Mouse (Mus musculus) heart, postnatal 25 days (tissue): Measurements from ENCODE around the gene Slc25a22. TPM values are rescaled to one million over a fixed set of nuclear protein-coding genes. Genes with fewer than 3 reads are reported as not detected.
"Not testable (repeated sequence)": the region's sequence is repeated elsewhere in the genome, so short reads cannot be mapped to it uniquely, and the experiment has no call there.

ENCODE experiments used
- DNase-seq: peaks from one replicate; pipeline ENCODE4 v3.0.0; 2022; ENCODE audit warnings: low spot score
- intact Hi-C: fragments of 180-260 bp; cut with DNase I; formaldehyde crosslinking; loops from one replicate; pipeline ENCODE4 v1.15.1; 2025
- total RNA-seq, 2 experiments: library from RNA; stranded (reverse); gene quantifications; 2 replicates each; pipeline ENCODE4 v1.2.3; 2021

The Slc25a22 gene
- total RNA-seq, 2 experiments from 2014 or later: 58.8 to 72.6 TPM

GRCm38 (mm10) chr7:141460391-141461113 is 22.9 kb upstream of the Slc25a22 start, which contains the start of gene Cracr2b:
Gene Cracr2b (plus strand): TSS chr7:141461094.
- DNase-seq: no peak
- intact Hi-C loops: no loop called here

DNA sequence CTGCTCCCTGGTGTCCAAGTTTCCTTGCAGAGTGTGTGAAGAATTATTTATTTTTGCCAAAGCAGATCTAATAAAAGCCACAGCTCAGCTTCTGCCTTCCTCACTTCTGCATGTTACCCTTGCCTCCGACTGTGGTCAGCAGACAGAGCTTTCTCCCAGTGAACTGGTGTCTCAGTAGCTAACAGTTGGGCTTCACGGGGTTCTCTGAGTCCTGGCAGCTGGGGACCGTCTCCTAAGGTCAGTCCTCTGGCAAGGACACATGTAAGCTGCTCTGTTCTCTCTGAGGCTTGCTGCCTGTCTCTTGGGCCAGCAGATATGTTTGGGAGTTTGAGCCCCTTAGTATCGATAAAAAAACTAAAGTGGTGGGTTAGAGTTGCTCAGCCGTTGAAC is 22.3 kb upstream of the Slc25a22 start:
- intact Hi-C loops: no loop called here
- DNase-seq: no peak

GRCm38 (mm10) chr7:141459301-141459711 is 21.6 kb upstream of the Slc25a22 start:
- DNase-seq: no peak
- intact Hi-C loops: loop anchor here (5.0 kb wide), 1 partner anchor 47 kb away; the partner anchor contains the start of gene Gatd1

DNA sequence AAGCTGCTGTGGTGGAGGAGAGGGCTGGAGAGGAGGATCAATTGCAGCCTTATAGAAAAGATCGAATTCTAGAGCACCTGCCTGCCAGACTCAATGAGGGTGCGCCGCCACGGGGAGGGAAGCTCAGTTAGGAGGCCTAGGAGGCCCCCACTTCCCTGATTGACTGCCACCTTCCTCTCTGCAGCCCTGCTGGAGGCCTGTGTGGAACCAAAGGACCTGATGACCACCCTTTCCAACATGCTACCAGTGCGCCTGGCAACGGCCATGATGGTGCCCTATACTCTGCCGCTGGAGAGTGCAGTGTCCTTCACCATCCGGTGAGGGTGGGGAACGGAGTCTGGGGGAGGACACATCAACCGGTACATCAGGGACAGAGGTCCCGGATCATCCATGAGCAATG is 21.0 kb upstream of the Slc25a22 start:
- DNase-seq: no peak
- intact Hi-C loops: loop anchor here (5.0 kb wide), 1 partner anchor 46 kb away; the partner anchor contains the start of gene Gatd1

DNA sequence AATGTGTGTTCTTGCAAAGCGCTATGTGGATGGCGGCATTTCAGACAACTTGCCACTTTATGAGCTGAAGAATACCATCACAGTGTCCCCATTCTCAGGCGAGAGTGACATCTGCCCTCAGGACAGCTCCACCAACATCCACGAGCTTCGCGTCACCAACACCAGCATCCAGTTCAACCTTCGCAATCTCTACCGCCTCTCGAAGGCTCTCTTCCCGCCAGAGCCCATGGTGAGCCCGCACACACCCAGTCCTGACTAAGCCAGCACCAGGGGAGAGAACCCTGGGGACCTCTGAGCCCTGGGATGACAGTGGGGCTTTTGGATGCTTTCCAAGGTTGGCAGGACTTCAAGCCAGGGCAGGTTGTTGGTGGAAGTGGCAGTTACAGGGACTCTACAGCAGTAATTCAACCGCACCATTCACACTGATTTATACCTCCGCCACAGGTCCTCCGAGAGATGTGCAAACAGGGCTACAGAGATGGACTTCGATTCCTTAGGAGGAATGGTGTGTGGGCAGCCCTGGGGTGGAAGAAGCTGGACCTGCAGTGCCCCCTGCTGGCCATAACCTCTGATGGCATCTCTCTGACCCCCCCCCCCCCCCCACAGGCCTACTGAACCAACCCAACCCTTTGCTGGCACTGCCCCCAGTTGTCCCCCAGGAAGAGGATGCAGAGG is 20.4 kb upstream of the Slc25a22 start:
- intact Hi-C loops: loop anchor here (5.0 kb wide), 1 partner anchor 46 kb away; the partner anchor contains the start of gene Gatd1
- DNase-seq: no peak

- DNase-seq: no peak
- intact Hi-C loops: loop anchor here (5.0 kb wide), 1 partner anchor 45 kb away; the partner anchor contains the start of gene Gatd1
Measured at GRCm38 (mm10) chr7:141457236-141457635, 19.5 kb upstream of the Slc25a22 start.

- intact Hi-C loops: loop anchor here (5.0 kb wide), 1 partner anchor 44 kb away; the partner anchor contains the start of gene Gatd1
- DNase-seq: no peak
Measured at GRCm38 (mm10) chr7:141456739-141457138, 19.0 kb upstream of the Slc25a22 start.

GRCm38 (mm10) chr7:141455610-141456314 is 18.1 kb upstream of the Slc25a22 start:
- intact Hi-C loops: loop anchor here (5.0 kb wide), 1 partner anchor 43 kb away; the partner anchor contains the start of gene Gatd1

GRCm38 (mm10) chr7:141454967-141455551 is 17.4 kb upstream of the Slc25a22 start, which contains the start of gene Pnpla2:
Gene Pnpla2 (plus strand): TSS chr7:141455198.
- intact Hi-C loops: loop anchor here (5.0 kb wide), 1 partner anchor 43 kb away; the partner anchor contains the start of gene Gatd1
- DNase-seq: peak; percentile 89

More at GRCm38 (mm10) chr7:141455610-141456314, 18.1 kb upstream of the Slc25a22 start:
- DNase-seq: peak; percentile 74

DNA sequence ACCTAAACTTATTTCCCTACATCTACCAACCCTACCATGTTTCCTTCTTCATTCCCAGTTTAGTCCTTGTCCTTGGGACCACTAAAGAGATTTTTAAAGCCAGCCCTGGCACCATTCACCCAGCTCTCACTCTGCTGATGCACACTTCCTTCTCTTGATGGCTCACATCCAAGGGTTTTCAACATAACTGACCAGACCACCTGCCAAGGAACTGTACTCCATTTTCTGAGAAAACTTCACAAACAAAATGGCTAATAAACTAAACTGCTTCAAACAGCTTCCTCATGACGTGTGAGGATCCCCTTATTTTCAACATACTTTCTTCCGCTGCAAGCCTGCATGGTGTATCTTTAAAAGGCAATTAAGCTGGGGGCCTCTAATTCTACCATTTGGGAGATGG is 15.9 kb upstream of the Slc25a22 start:
- no peak for DNase-seq
- intact Hi-C loops: no loop called here

DNA sequence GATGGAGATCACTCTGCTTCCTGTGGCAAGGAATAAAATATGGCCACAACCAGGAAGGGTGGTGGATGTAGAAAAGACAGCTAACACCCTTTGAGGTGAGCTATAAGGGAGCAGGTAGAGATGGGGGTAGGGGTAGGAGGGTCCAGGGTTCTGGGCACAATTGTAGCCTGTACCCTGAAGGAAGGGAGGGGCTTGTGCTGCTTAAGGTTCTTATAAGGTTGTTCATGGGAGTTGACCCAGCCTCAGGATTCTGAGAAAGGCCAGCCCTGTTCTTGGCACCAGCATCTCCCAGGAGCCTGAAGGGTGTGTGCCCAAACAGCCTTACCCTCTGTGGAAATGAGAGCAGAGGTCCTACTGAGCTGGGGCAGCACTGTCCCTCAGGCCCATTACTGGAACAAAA is 14.2 kb upstream of the Slc25a22 start:
- DNase-seq: no peak
- intact Hi-C loops: no loop called here

GRCm38 (mm10) chr7:141447110-141447991 is 9.7 kb upstream of the Slc25a22 start, which contains the start of gene Rplp2:
Gene Rplp2 (plus strand): TSS chr7:141447370.
- DNase-seq: peak; percentile 91
- intact Hi-C loops: no loop called here

- DNase-seq, intact Hi-C loops: not testable (repeated sequence)
Measured at GRCm38 (mm10) chr7:141446374-141446773, 8.7 kb upstream of the Slc25a22 start.

DNA sequence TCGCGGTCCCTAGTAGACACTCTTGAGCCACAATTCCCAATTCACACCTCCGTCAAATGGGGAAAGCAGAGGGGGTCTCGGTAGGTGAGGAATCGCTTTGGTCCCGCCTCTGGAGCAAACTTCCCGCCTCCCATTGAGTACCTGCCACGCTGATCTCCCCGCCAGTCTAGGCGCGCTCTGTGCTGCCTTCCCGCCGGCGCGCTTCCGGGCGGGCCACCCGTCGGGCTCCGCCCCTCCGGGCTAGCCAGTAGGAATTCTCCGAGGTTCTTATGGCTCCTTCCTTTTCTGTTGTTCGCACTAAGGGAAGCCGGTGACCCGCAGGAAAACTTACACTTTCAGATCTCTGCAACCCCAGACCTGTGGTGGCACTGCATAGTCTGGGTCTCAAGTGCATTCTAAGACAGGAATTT is 6.1 kb upstream of the Slc25a22 start, which contains the start of gene Pidd1:
Gene Pidd1, minus strand, starts transcription at position 198 of the 410 bp plus-strand sequence.
- intact Hi-C loops: no loop called here
- no peak for DNase-seq

DNA sequence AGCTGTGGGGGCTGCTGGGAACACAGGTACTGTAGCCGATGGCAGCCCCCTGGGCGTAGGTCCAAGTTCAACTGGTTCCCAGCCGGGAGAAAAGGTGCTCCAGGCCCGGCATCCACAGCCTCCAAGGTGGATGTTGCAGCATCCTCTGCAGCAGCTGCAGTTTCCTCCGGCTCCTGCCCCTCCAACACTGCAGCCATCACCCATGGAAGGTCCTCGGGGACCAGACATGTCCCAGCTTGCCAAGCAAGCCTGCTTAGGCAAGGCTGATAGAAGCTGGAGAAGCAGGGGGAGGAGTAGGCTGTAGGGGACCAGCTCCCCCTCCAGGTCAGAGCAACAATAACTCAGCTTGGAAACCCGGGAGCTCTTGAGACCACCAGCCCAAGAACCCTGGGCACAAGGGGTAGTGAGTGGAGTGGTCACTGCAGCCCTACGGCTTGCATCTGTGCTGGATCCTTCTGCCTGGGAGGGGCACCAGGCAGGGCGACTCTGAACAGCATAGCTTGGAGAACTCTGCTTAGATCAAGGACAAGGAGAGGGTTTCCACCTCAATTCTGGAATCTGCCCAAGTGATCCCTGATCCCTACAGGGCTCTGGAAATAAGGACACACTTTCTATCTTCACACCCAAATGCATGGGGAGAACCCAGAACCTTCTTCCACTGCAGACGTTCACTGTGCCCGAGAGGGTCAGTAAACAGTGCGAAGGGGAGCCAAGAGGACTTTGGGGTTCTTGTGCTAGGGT is 5.6 kb upstream of the Slc25a22 start:
- intact Hi-C loops: no loop called here
- DNase-seq: no peak

DNA sequence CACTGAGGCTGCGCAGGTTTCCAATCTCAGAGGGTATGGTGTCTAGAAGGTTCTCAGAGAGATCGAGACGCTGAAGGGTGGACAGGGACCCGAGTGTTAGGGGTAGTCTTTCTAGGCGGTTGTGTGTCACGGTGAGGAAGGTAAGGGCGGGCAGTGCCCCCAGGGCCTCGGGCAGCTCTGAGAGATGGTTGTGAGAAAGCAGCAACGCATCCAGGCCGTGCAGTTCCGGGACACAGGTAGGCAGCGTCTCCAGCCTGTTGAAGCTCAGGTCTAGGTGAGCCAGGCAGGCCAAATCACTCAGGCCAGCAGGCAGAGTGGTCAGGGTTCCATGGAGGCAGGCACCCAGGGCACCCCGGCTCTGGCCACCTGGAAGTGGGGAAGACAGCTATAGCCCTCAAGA is 4.5 kb upstream of the Slc25a22 start:
- DNase-seq: no peak
- intact Hi-C loops: no loop called here

DNA sequence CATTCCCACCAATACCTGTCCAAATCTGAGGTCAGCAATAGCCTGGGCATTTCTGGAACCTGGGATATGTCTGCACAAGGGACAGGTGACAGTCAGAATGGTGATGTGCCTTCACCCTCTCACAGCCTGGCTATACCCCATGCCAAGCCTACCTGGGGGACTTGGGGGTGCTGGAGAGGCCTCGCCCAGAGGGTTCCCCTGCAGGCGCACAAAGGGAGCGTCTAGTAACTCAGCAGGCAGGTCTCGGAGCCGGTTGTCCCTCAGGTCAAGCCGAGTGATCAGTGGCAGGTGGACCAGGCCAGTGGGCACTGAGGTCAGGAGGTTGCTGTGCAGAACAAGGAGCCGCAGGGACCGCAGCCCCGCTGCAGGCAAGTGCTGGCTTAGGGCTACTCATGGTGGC is 3.8 kb upstream of the Slc25a22 start:
- intact Hi-C loops: no loop called here
- DNase-seq: no peak

DNA sequence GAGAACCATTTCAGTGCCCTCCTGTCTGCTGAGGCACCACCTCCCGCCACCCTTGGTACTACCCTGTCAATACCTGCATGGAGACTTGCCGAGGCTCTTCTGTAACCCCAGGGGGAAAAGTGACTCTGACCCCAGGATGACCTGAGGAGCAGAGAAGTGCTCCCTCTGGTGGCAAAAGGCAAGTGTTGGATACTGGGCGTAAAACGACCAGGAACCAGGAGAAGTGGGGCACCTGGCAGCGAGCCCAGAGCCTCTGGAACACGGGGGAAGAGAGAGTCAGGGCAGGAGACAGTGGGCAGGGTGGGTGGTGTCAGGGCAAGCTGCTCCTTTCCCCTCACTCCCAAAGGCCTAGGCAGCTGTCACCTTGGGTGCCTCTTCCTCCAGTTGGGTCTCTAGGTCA is 2.9 kb upstream of the Slc25a22 start:
- no peak for DNase-seq
- intact Hi-C loops: no loop called here
